Mouse (Mus musculus): Measurements from ENCODE around the gene Eif5b.
"Not testable (repeated sequence)": the region's sequence is repeated elsewhere in the genome, so short reads cannot be mapped to it uniquely, and the experiment has no call there.

Eif5b gene

GRCm38 (mm10) chr1:38011647-38012046 lies 13.8 kb downstream of the Eif5b start:
- DNase-seq: no peak

DNA sequence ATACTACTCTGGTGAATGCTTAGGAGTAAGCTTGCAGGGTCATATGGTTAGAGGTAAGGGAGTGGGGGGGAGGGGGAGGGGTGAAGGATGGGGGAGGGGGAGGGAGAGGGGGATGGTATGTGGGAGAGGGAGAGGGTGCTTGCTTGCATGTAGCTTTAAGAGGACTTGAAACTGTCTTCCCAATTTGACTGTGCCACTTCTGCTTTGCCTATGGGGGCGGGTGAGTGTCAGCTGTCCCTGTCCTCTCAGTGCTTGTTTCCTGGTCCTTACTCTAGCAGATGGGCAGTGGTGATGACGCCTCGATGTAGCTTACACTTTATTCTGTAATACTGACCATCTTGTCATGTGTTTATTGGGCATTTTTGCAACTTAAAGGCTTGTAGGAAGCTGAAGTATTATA lies 14.3 kb downstream of the Eif5b start:
- no peak for DNase-seq

- no peak for DNase-seq
These were observed 14.7 kb downstream of the Eif5b start for GRCm38 (mm10) chr1:38012509-38012908.

DNA sequence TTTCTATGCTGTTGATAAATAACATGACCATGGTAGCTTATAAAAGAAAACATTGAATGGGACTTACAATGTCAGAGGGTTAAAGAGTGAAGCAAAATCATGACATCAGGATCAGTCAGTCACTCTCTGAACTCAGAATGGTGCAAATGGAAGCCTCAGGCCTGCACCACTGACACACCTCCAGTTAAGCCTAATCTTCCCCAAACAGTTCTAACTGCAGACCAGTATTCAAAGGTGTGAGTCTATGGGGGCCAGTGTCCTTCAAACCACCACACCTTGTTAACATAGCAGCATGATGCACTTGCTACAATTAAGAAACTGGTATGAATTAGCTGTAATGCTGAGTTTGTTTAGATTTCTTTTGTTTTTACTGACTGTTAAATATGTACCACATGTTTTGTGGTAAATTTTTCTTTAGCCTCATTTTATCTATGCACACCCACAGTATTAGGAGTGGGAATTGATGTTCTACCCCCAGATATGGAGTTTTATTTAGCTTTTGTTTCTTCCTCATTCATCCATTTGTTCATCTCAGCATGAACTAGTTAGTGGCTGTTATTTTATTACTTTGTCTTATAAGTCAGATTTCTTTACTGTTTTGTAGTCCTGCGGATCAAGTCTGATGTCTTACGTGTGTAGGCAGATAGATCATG lies 16.9 kb downstream of the Eif5b start:
- no peak for DNase-seq

DNA sequence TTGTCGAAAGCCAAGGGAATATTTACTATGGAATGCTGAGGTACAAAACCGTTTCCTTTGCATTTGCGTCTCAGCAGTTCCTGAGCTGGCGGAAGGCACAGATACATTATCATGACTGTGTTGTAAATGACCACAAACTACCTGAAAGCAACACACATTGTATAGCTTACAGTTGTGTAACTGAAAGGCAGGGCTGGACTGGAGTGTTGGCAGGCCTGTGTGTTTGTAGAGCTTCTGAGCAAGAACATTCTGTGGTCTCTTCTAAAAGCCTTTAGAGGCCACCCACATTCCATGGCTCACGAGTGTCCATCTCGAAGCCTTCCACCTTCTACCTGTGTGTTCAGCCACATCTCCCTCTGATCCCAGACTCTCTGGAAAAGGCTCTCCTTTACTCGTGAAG lies 29.5 kb downstream of the Eif5b start:
- DNase-seq: no peak

GRCm38 (mm10) chr1:38031391-38031790 lies 33.6 kb downstream of the Eif5b start:
- peak in 1 of 2 experiments; percentile 5 for DNase-seq

DNA sequence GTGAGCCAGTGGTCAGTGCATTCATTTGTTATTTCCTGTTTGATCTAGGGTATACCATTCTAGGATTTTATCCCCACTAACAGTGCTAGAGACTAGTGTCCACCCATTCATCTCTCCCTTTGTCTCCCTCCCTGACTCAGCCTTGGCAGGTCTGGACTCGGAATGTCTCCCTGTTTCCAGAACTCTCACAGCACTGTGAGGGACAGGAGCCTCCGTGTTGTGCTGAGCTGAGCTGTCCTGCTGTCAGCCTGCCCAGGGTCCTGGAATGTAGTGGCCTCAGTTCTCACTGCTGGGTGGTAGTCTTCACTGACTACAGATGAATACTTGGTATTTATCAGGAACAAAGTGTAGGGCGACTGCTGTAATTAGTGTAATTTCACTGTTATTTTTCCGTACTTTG lies 37.7 kb downstream of the Eif5b start:
- no peak for DNase-seq

DNA sequence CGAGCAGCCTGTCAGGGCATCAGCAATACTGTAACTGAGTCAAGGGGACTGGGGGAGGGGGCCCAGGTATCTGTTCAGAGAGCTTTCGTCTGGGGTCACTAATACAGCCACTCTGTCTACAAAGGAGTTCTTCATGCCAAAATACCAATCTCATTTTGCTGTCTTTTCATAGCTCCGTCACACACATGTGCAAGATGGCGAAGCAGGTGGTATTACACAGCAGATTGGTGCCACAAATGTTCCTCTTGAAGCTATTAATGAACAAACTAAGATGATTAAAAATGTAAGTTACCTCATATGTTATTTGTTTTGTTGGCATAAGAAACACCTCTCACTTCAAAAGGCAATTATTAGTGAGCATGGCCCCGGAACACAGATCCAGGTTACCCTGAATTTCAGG lies 39.6 kb downstream of the Eif5b start:
- DNase-seq: no peak

DNA sequence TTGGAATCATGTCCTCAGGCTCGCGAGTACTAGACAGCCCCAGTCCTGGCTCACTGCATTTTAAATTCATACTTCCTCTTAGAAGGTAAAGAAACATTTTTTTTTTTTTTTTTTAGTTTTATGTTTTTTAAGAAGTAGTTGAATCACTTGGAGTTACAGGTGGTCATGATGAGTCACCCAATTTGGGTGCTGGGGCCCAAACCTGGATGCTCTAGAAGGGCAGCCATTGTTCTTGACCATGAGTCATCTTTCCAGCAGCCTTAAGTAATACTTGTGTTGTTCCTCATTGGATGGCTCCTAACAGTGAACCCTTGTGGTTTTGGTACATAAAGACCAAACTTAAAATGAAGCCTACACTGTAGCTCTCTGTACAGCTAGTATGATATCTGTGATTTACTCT lies 41.1 kb downstream of the Eif5b start:
- DNase-seq: no peak

DNA sequence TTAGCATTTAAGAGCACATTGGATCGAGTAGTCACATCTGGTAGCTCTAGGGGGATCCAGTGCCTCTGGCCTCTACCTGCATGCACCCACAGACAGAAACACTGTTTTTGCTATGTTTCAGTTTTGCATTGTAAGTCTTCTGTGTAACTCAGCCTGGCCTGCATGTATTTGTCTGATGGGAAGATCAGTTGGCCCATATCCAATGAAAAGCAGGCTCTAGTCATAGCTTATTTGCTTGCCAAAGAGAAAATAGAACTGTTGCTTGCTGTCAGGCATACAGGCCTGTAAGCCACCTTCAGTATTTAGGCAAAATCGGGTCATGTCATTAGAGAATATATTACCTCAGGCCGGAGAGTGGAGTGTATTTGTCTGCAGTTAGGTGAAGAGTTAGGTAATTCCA lies 50.3 kb downstream of the Eif5b start:
- no peak for DNase-seq

DNA sequence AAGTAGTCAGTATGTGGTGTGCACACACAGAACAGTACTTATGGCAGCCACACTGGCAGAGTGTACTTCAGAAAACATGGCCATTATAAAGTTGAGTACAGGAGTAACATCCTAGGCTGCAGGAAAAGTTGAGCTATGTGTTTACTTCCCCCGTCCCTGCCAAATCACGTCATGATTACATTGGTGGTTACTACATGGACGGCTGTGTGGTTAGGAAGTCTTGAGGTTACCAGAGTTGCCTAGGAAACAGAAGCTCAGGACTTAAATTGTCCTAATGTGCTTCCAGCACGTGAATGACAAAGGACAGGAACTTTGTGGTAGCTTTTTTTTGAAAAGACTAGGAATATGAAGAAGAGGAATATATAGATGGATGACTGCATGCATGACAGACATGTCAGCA lies 51.8 kb downstream of the Eif5b start:
- DNase-seq: no peak

- no peak for DNase-seq
These were observed 57.4 kb downstream of the Eif5b start for GRCm38 (mm10) chr1:38055176-38055575.

GRCm38 (mm10) chr1:38058417-38058816 lies 60.6 kb downstream of the Eif5b start:
- DNase-seq: no peak

- DNase-seq: not testable (repeated sequence)
These were observed 64.3 kb downstream of the Eif5b start for GRCm38 (mm10) chr1:38062156-38062555.

DNA sequence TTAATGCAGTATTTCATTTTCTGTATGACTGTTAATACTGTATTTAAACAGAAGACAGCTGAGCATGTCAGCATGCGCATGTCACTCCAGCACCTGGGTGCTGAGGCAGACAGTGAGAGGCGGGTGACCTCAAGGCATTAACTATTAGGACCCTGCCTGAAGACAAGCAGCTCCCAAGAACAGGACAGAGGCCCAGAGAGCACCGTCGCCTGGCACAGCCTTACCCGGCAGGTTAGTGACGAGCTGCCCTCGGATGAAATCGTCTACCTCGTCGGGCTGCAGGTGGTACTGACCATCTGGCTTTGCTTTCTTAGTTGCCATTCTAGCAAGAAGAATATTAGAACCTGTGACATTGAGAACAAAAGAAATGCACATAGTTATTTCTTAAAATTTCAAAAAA lies 69.5 kb downstream of the Eif5b start:
- DNase-seq: no peak

DNA sequence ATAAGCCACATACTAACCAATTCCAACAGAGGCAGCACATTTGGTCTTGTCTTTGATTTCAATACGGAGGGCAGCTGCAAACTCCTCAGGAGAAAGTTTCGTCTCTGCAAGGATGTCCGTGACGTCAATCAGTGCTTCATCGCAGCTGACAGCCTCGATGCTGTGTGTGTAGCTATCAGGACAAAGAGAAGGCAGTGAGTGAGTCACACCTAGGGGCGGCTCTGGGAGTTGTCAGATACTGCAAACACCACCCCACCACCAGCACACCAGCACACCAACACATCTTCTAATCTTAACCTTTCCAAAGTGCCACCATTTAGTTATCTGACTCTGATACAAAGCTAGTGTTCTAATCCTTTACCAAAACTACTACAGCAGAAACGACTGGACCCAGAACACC lies 73.5 kb downstream of the Eif5b start:
- DNase-seq: no peak

DNA sequence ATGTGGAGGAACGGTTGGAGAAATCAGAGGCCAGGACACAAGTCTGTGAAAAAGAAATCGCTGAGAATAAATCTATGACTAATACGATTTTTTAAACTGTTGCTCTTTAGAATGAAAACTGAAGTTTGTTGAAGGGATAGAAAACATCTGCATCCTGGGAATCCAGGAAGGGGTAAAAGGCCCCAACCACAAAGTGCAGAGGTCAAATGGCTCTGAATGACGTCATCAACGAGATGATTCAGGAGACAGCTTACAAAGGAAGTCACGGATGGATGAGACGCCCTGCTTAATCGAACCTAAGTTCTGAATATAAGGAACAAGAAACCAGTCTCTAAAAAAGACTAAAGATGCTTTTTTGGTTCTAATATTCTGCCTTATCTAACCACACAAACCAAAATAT lies 83.5 kb downstream of the Eif5b start:
- DNase-seq: peak in 1 of 2 experiments; percentile 7

- DNase-seq: no peak
These were observed 105.4 kb downstream of the Eif5b start for GRCm38 (mm10) chr1:38103214-38103613.

DNA sequence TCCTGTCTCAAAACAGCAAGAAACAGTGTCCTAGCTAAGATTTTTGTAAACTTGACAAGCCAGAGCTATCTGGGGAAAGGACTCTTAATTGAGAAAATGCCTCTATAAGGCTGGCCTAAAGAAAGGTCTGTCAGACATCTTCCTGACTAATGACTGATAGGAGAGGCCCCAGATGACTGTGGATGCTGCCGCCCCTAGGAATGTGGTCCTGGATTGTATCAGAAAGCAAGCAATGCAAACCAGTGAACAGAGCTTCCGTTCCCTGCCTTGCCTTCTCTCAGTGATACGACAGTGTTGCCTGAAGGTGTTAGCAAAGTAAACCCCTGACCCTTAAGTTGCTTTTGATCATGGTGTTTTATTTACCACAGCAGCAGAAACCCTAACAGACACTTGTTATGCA lies 106.0 kb downstream of the Eif5b start:
- no peak for DNase-seq

Measured in kidney, adult 8-10 months (tissue).